Mouse (Mus musculus) forebrain, embryonic 14.5 days (tissue): ENCODE measurements around the gene Nudt17. TPM values are rescaled to one million over a fixed set of nuclear protein-coding genes. Genes with fewer than 3 reads are reported as not detected.

Experiments
- ATAC-seq: fragments of 200-750 bp; cut with Nextera tagmentation; 2 replicates; pipeline ENCODE4 v1.8.0; 2017; ENCODE audit warnings: mild to moderate bottlenecking, moderate library complexity
- DNase-seq: peaks from one replicate; pipeline ENCODE4 v3.0.0-alpha.2; 2015; ENCODE audit warnings: low spot score
- H3K27ac ChIP-seq: fragments of 300-500 bp; sonication (generic); 2 replicates; pipeline ENCODE4 v1.5.1; 2014; ENCODE audit warnings: low read depth, mild to moderate bottlenecking, control low read depth, low read length, moderate library complexity
- H3K27me3 ChIP-seq: fragments of 300-500 bp; sonication (generic); replicated peaks from 2 replicates; pipeline ENCODE4 v1.6.1; 2014; ENCODE audit warnings: low read length, control low read depth, mixed read lengths; ENCODE audit not compliant: control insufficient read depth, insufficient read depth
- H3K36me3 ChIP-seq: fragments of 300-500 bp; sonication (generic); 2 replicates; pipeline ENCODE4 v1.6.1; 2014; ENCODE audit warnings: low read length, control low read depth; ENCODE audit not compliant: control insufficient read depth, insufficient read depth
- H3K4me1 ChIP-seq: fragments of 300-500 bp; sonication (generic); 2 replicates; pipeline ENCODE4 v1.6.1; 2014; ENCODE audit warnings: antibody characterized with exemption, low read length, control low read depth; ENCODE audit not compliant: control insufficient read depth, insufficient read depth
- H3K4me2 ChIP-seq: fragments of 300-500 bp; sonication (generic); 2 replicates; pipeline ENCODE4 v1.6.1; 2014; ENCODE audit warnings: mild to moderate bottlenecking, control low read depth, low read length
- H3K4me3 ChIP-seq: fragments of 300-500 bp; sonication (generic); 2 replicates; pipeline ENCODE4 v1.5.1; 2014; ENCODE audit warnings: low read depth, low read length, control low read depth
- H3K9ac ChIP-seq: fragments of 300-500 bp; sonication (generic); 2 replicates; pipeline ENCODE4 v1.6.1; 2014; ENCODE audit warnings: mild to moderate bottlenecking, low read length, control low read depth, moderate library complexity
- H3K9me3 ChIP-seq: fragments of 300-500 bp; sonication (generic); replicated peaks from 2 replicates; pipeline ENCODE4 v1.6.1; 2016; ENCODE audit warnings: low read length, control low read depth, mixed read lengths; ENCODE audit not compliant: control insufficient read depth
- WGBS: fragments of 180-500 bp; shearing (Covaris S2); extraction: QIAGEN DNeasy Blood & Tissue Kit; methylation state at CpG from one replicate; pipeline ENCODE4 v1.1.7; 2014; 5-methylcytosine and 5-hydroxymethylcytosine counted together
- polyA plus RNA-seq: library from polyadenylated mRNA; unstranded; fragments of >200 nt; fragmentation: Nextera tagmentation; extraction: Ambion mirVana; gene quantifications from 2 replicates; pipeline ENCODE4 v1.2.1, GENCODE M21; 2014

The Nudt17 gene
- polyA plus RNA-seq, 1 experiment from 2014 or later, result 7.5 TPM

DNA sequence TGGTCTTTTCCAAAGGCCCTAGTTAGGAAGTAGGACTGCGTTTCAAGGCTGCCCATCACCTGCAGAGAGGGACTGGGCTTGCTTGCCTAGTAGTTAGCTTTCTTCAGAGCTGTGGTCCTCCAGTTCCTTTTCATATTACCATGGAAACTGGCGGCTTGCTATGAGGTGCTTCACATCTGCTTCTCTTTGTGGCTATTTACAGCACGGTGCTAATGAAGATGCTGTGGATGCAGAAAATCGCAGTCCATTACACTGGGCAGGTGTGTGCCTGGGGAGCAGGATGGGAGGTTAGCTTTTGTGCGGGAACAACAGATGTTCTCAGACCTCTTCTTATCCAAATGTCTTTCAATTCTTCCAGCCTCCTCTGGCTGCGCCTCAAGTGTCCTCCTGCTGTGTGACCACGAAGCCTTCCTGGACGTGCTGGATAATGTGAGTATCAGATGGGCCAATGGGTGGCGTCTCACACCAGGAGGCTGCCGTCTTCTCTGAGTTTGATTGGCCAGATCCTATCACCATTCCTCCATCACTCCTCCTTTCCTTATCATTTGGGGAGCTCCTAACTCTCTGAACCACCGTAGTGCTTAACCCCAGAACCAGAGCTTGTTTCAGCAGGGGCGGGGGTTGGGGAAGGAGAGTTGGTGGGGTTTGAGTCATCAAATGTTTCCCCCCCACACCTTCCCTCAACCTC, 27.9 kb downstream of the Nudt17 start:
- ATAC-seq (peak; percentile 60; the same call in 1 of the 2 replicates), DNase-seq (peak; percentile 48)
- no peaks in the 10 kb centered on the region for H3K36me3 ChIP-seq
- no peak overlapping the region for H3K9ac ChIP-seq
- H3K27me3 ChIP-seq, result no peaks in the 10 kb centered on the region
- H3K9me3 ChIP-seq, result no peaks in the 10 kb centered on the region
- no peak overlapping the region for H3K4me2 ChIP-seq
- 17% methylated on average over 12 of the region's 12 CpGs for WGBS
- H3K27ac ChIP-seq, result no peak overlapping the region
- no peak overlapping the region for H3K4me3 ChIP-seq
- no peaks in the 10 kb centered on the region for H3K4me1 ChIP-seq

DNA sequence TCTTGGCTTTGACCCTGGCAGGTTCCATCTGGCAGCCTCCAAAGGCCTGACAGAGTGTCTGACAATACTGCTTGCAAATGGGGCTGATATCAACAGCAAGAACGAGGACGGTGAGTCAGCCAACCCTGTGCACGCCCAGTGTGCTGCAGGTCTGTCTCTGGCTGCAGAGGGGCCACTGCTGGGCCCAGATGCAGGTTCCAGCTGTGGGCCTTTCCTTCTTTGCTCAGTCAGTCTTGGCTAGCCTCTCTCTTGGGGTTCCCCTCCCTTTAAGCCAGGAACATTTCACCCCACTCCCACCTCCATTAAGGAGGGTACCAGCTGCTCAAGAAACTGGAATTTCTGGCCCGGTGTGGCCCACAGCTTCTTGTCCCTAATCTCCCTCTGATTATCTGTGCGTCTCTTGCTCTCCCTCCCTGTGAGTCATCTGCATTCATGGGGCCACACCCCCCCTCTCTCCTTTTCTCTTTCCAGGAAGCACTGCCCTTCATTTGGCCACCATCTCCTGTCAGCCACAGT, 29.1 kb downstream of the Nudt17 start:
- 27% methylated on average over 5 of the region's 5 CpGs for WGBS
- ATAC-seq, result no peak
- Histone ChIP-seq H3K9me3 (no peaks in the 10 kb centered on the region), H3K4me1 (no peaks in the 10 kb centered on the region), H3K27ac (no peak overlapping the region), H3K27me3 (no peaks in the 10 kb centered on the region), H3K36me3 (no peaks in the 10 kb centered on the region), H3K4me3 (no peak overlapping the region), H3K9ac (no peak overlapping the region), H3K4me2 (no peak overlapping the region)
- no peak for DNase-seq

- H3K36me3 ChIP-seq, result no peaks in the 10 kb centered on the region
- H3K4me1 ChIP-seq, result no peaks in the 10 kb centered on the region
- H3K4me3 ChIP-seq, result no peak overlapping the region
- WGBS, result 58% methylated on average over 7 of the region's 7 CpGs
- H3K9me3 ChIP-seq, result no peaks in the 10 kb centered on the region
- H3K27me3 ChIP-seq, result no peaks in the 10 kb centered on the region
- DNase-seq (no peak), ATAC-seq (no peak)
- H3K4me2 ChIP-seq, result no peak overlapping the region
- H3K27ac ChIP-seq, result no peak overlapping the region
- no peak overlapping the region for H3K9ac ChIP-seq
Observed at GRCm38 (mm10) chr3:96678456-96678855, 29.9 kb downstream of the Nudt17 start.

DNA sequence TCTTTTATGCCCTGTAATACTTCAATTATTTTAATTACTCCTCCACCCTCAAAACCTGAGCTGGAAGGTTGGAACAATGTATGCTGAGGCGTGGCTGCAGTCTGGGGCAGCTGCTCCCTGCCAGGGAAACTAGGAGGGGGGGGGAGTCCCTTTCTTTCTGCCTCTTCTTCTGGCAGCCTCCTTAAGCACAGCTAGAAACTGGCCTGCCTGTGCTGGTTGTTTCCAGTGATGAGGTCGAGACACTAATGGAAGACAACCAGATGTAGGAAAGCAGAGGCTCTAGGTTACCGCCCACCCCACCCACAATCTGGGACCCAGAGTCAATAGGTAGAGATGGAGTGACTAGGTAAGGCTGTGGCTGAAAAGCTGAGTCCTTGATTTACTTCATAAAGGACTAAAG, 32.7 kb downstream of the Nudt17 start:
- H3K4me2 ChIP-seq, result no peak overlapping the region
- H3K27me3 ChIP-seq, result no peaks in the 10 kb centered on the region; the same call in 1 of the 2 replicates
- no peaks in the 10 kb centered on the region for H3K9me3 ChIP-seq
- H3K4me1 ChIP-seq, result no peaks in the 10 kb centered on the region
- DNase-seq, result no peak
- ATAC-seq, result no peak
- H3K36me3 ChIP-seq, result no peaks in the 10 kb centered on the region
- no peak overlapping the region for H3K27ac ChIP-seq
- no peak overlapping the region for H3K4me3 ChIP-seq
- no peak overlapping the region for H3K9ac ChIP-seq
- WGBS, result 24% methylated on average over 3 of the region's 3 CpGs

GRCm38 (mm10) chr3:96675171-96675570, 33.2 kb downstream of the Nudt17 start:
- ATAC-seq, result no peak
- no peak for DNase-seq
- H3K4me1 ChIP-seq, result no peaks in the 10 kb centered on the region
- WGBS, result 78% methylated on average over 3 of the region's 3 CpGs
- no peaks in the 10 kb centered on the region; the same call in none of the 2 replicates for H3K27me3 ChIP-seq
- no peak overlapping the region for H3K4me2 ChIP-seq
- H3K9me3 ChIP-seq, result no peaks in the 10 kb centered on the region
- H3K9ac ChIP-seq, result no peak overlapping the region
- H3K27ac ChIP-seq, result no peak overlapping the region
- H3K36me3 ChIP-seq, result no peaks in the 10 kb centered on the region
- no peak overlapping the region for H3K4me3 ChIP-seq

- no peak overlapping the region for H3K4me2 ChIP-seq
- H3K27me3 ChIP-seq, result no peaks in the 10 kb centered on the region; the same call in none of the 2 replicates
- ATAC-seq, result no peak
- no peak overlapping the region for H3K4me3 ChIP-seq
- peaks cover 2% of the 10 kb centered on the region; the same call in 1 of the 2 replicates for H3K4me1 ChIP-seq
- no peaks in the 10 kb centered on the region for H3K36me3 ChIP-seq
- no peaks in the 10 kb centered on the region for H3K9me3 ChIP-seq
- 77% methylated on average over 8 of the region's 8 CpGs for WGBS
- no peak for DNase-seq
- no peak overlapping the region for H3K9ac ChIP-seq
- no peak overlapping the region for H3K27ac ChIP-seq
Observed at GRCm38 (mm10) chr3:96674442-96674841, 33.9 kb downstream of the Nudt17 start.

DNA sequence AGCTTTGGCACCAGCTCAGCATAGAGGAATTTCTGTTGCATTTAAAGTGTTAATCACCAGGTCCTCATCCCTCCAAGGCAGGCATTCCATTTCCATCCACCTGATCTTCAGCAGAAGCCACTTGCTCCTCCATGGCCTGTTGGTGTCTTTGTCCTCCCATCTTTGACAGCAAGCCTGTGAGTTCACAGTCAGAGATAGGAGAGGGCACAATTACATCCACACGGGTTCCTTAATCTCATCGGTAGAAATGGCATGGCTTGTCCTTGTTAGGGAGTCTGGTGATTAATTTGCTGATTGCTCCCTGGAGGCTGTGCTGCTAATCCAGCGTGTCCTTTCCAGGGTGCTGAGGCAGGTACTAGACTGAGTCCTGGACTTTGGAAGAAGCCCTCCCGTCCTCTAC, 34.8 kb downstream of the Nudt17 start:
- Histone ChIP-seq H3K4me1 (peaks cover 2% of the 10 kb centered on the region; the same call in 1 of the 2 replicates), H3K9ac (no peak overlapping the region), H3K9me3 (no peaks in the 10 kb centered on the region), H3K27ac (no peak overlapping the region), H3K27me3 (no peaks in the 10 kb centered on the region; the same call in none of the 2 replicates), H3K4me2 (no peak overlapping the region), H3K4me3 (no peak overlapping the region), H3K36me3 (no peaks in the 10 kb centered on the region)
- WGBS, result 67% methylated on average over 4 of the region's 4 CpGs
- ATAC-seq (no peak), DNase-seq (no peak)

DNA sequence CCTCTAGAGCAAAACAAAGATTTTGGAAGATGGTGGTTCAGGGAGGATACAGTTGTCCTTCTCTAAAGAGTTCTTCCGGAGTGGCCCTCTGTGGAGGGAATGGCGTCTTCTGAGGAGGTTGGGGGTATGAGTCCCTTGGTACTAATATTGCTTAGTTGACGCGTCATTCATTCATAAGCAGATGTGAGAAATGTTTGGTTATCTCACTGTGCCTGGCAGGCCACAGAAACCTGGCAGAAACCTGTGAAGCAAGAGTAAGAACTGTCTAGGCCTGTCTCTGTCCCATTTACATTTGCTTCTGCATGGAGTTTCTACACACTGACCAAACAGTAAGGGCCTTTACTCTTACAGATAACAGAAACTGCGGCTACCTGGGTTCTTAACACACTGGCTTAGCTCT, 36.8 kb downstream of the Nudt17 start:
- Histone ChIP-seq H3K4me1 (peaks cover 2% of the 10 kb centered on the region; the same call in 1 of the 2 replicates), H3K4me3 (no peak overlapping the region), H3K27me3 (no peaks in the 10 kb centered on the region; the same call in none of the 2 replicates), H3K9me3 (no peaks in the 10 kb centered on the region), H3K36me3 (no peaks in the 10 kb centered on the region), H3K4me2 (no peak overlapping the region), H3K27ac (no peak overlapping the region), H3K9ac (no peak overlapping the region)
- DNase-seq, result no peak
- ATAC-seq, result no peak
- 96% methylated on average over 5 of the region's 5 CpGs for WGBS
